In genomic region chr16:23269056-23269983, GRCm38 (mm10) we compare ENCODE assay signal across 8 mouse cellular contexts. TPM values are rescaled to one million over a fixed set of nuclear protein-coding genes. Genes with fewer than 3 reads are reported as not detected.
DNase-seq lines count a peak whose midpoint lies in the region; ATAC-seq lines count a peak whose summit lies in the region.

No protein-coding gene starts in this region.

- no peak overlapping the region for H3K4me3 ChIP-seq in hindbrain, embryonic 10.5 days
- no peak overlapping the region for H3K4me3 ChIP-seq in hindbrain, embryonic 14.5 days (replicated peaks; ENCODE audit: low read length)
- no peak overlapping the region for H3K4me3 ChIP-seq in macrophage (ENCODE audit: inconsistent target)

- no peaks in the 10 kb centered on the region for H3K9me3 ChIP-seq in hindbrain, embryonic 10.5 days
- H3K9me3 ChIP-seq in hindbrain, embryonic 14.5 days (ENCODE audit: control insufficient read depth, low read length), result no peaks in the 10 kb centered on the region

- no peaks in the 10 kb centered on the region for H3K27me3 ChIP-seq in hindbrain, embryonic 10.5 days (ENCODE audit: insufficient read depth, poor library complexity, severe bottlenecking)
- H3K27me3 ChIP-seq in hindbrain, embryonic 14.5 days (ENCODE audit: control insufficient read depth, insufficient read depth, low read length), result no peaks in the 10 kb centered on the region

- H3K9ac ChIP-seq in hindbrain, embryonic 14.5 days, result no peak overlapping the region

- peak overlapping the region; percentile 83 for H3K27ac ChIP-seq in hindbrain, embryonic 10.5 days
- no peak overlapping the region for H3K27ac ChIP-seq in hindbrain, embryonic 14.5 days
- H3K27ac ChIP-seq in macrophage, result peak overlapping the region; percentile 25

- no peak overlapping the region for H3K4me2 ChIP-seq in hindbrain, embryonic 14.5 days (replicated peaks)

- no peak for ATAC-seq in hindbrain, embryonic 14.5 days (ENCODE audit: low FRiP score)

- no peaks in the 10 kb centered on the region for H3K79me2 ChIP-seq in macrophage (ENCODE audit: inconsistent target)

- H3K36me3 ChIP-seq in hindbrain, embryonic 10.5 days, result peaks cover 17% of the 10 kb centered on the region
- peaks cover 3% of the 10 kb centered on the region; the same call in 1 of the 2 replicates for H3K36me3 ChIP-seq in hindbrain, embryonic 14.5 days (replicated peaks; ENCODE audit: control insufficient read depth, insufficient read depth)
- H3K36me3 ChIP-seq in macrophage (ENCODE audit: inconsistent target), result no peaks in the 10 kb centered on the region

- DNase-seq in hindbrain, embryonic 10.5 days (ENCODE audit: low spot score), result no peak
- DNase-seq in hindbrain, embryonic 14.5 days (ENCODE audit: low spot score), result no peak
- DNase-seq in urinary bladder, postnatal 14 days (ENCODE audit: low spot score), result peak; percentile 48
- DNase-seq in urinary bladder, postnatal 4 days (ENCODE audit: low spot score in 2 of 2), result no peak
- no peak for DNase-seq in cerebellum, adult 11 months
- no peak for DNase-seq in layer of hippocampus, postnatal 36 days
- no peak for DNase-seq in layer of hippocampus, postnatal 10 days (ENCODE audit: low spot score in 2 of 2)

- 79% methylated on average over 17 of the region's 17 CpGs for WGBS in hindbrain, embryonic 10.5 days
- WGBS in hindbrain, embryonic 14.5 days, result 87% methylated on average over 17 of the region's 17 CpGs
- whole genome bisulfite sequencing in macrophage (ENCODE audit: missing documents), result 43% methylated on average over 16 of the region's 17 CpGs

- peaks cover 60% of the 10 kb centered on the region for H3K4me1 ChIP-seq in hindbrain, embryonic 10.5 days (replicated peaks)
- H3K4me1 ChIP-seq in hindbrain, embryonic 14.5 days (replicated peaks; ENCODE audit: control insufficient read depth, insufficient read depth, low read length), result peaks cover 35% of the 10 kb centered on the region

RNA-seq across cellular contexts. Expression of gene St6gal1, which starts 44.8 kb away (rescaled TPM):
- polyA plus RNA-seq in hindbrain, embryonic 10.5 days (2016; fragmentation: Nextera tagmentation; extraction: Ambion mirVana), result 22.8 and 26.6 TPM in 2 replicates
- 29.6 and 30.6 TPM in 2 replicates for polyA plus RNA-seq in hindbrain, embryonic 14.5 days (2014; fragmentation: Nextera tagmentation; extraction: Ambion mirVana)
- total RNA-seq in macrophage (2018; cell fraction: chromatin; rRNA removed), result 10 to 100 TPM in 12 of 26 experiments, 1 to 10 TPM in 12, under 1 TPM in 2; 0.26 to 52.6 (median 8.3) TPM
- 10 to 100 TPM in 16 of 26 experiments, 1 to 10 TPM in 10; 5.6 to 72.7 (median 28.0) TPM for total RNA-seq in macrophage (2018; cell fraction: cytosol; rRNA removed)
- 10 to 100 TPM in 16 of 26 experiments, 1 to 10 TPM in 10; 6.9 to 68.1 (median 19.1) TPM for total RNA-seq in macrophage (2018; cell fraction: nucleus; rRNA removed)
- polyA plus RNA-seq in macrophage (2018), result 24.0 to 59.9 TPM (median 43.6 TPM) in 3 replicates
- 10 to 100 TPM; 16.5 to 18.1 TPM for total RNA-seq in layer of hippocampus, postnatal 36 days (2021)
- total RNA-seq in layer of hippocampus, postnatal 10 days (2021), result 10 to 100 TPM; 12.8 to 15.5 TPM
